Mouse (Mus musculus): Measurements from ENCODE around the gene Hhipl2.

DNA sequence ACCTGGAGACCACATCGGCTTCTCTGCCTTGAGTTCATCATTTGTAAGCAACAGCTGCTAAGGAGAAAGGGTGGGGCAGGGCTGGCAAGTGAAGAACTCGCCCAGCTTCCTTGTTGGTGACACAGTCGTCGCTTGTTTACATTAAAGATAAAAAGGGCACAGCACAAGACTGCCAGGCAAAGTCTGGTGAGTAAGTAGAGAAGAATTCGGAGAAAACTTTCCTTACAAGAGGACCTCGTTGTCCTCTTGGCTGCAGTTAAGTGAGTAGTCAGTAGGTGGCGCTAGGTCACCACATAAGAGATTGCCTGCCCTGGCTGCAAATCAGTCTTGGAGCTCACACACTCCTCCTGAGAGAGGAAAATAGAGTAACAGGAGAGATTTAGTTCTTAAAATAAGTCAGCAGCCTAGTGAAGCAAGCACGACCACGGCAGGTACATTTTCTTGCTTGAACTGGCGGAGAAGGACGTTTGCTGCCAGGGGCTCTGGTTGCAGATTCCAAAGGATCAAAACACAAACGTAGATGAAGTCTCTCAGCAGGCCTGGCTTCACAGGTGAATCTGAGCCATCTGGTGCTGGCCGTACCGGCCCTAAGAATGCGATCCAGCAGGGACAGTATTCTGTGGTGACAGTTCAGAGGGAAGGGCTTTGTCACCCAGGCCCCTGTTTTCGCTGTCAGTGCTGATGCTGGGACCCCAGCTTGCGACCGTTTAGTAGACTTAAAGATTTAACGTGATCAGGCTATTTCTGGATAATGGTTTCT lies 24.2 kb downstream of the Hhipl2 start:
- TF ChIP-seq CTCF (IDR thresholded peaks at IDR 0.05; ENCODE audit: control insufficient read depth, insufficient read depth, insufficient replicate concordance, low read depth, low read length) (peak; percentile 84; the same call in 1 of the 2 replicates), POLR2A (IDR thresholded peaks at IDR 0.05; ENCODE audit: control insufficient read depth, low read depth, low read length) (no peak)

Measured in testis, adult 2 months (tissue).